Mouse (Mus musculus) monocyte, adult 2 months (primary cell): ENCODE results near the gene Pigo.

Source experiments
- DNase-seq, 2 experiments: peaks; one replicate each; pipeline ENCODE4 v3.0.0; 2022; ENCODE audit warnings: low spot score in 2 of 2, low read depth in 1 of 2

Gene Pigo

DNA sequence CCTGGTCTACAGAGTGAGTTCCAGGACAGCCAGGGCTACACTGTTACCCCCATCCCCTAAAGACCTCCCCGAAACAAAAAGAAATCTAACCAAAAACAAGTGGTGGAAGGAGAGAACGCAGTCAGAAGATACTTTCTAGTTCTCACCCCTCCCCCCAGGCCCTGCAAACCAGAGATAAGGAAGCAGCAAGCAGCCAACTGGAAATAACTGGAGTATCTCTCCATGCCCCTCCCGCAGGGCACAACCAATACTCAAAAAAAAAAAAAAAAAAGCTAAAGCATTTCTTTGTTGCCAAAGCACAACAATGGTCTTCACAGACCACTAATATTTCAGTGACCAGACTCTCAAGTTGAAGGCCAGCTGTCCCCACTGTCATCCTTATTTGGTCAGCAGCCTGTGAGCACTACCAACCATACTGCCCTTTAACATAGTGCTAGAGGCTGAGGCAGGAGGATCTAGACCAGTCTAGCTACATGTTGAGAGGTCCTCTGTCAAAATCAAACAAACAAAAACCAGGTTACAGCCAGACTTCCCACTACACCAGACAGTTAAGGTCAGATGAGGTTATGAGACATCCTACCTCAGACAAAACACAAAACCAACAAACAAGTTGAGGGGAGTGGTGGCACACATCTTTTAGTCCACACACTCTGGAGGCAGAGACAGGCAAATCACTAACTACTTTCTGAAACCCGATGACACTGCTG lies 12.4 kb upstream of the Pigo start:
- no peak for DNase-seq

- no peak for DNase-seq
Observed at GRCm38 (mm10) chr4:43036356-43036755, 10.7 kb upstream of the Pigo start.

DNA sequence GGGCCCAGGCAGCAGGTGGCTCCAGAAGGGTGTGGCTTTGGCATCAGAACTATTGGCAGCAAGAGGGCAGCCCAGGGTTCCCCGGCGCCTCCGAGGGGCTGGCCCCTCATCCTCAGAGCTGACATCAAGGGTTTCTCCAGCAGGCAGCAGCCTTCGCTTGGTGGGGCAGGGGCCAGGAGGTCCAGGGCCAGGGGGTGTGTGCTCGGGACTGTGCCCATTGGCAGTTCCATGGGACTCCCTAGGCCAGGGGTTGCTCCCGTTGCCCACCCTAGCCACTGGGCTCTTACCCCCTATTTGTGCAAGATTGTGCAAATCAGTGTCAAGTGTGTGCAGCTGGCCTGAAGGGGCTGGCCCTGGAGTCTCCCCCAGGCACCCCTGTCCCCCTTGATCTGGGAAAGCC lies 10.2 kb upstream of the Pigo start:
- no peak for DNase-seq

GRCm38 (mm10) chr4:43033481-43033880 lies 7.9 kb upstream of the Pigo start:
- DNase-seq: no peak

DNA sequence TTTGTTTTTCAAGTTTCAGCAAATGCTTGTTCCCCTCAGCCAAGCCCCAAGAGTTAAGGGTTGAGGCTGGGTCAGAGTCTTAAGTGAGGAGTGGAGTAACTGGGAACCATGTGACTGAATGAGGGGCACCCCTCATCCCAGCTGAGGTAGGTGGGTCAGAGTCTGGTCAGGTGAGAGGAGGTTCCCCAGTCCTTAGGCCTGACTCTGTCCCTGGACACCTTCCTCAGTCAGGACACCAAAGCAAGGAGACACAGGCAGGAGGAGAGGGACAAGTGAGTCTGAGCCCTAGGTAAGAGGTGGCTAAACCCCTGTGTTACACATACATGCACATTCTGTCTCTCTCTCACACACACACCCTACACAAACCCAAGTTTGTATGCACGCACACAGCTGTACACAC lies 6.9 kb upstream of the Pigo start:
- DNase-seq: no peak

- DNase-seq: peak; percentile 70
Observed at GRCm38 (mm10) chr4:43031237-43031995, 5.8 kb upstream of the Pigo start, which contains the start of gene Stoml2. Gene Stoml2 (minus strand): TSS chr4:43031710.

- DNase-seq: no peak
Observed at GRCm38 (mm10) chr4:43030780-43031230, 5.2 kb upstream of the Pigo start.

DNA sequence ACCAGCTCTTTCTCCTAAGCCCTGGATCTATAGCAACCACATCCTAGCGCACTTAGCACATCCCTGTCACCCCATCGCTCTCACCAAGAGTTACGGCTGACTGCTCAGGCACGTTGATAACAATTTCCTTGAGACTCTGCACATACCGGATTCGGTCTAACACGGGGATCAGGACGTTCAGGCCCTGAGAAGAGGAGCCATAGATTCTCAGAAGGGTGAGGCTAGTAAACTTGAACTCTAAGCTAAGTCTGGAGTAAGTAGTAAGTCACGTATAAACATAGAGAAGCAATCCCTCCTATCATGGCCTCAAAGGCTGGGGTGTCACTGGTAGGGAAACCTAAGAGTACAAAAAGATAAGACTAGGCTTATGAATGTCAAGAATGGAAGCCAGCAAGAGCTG lies 4.7 kb upstream of the Pigo start:
- no peak for DNase-seq

DNA sequence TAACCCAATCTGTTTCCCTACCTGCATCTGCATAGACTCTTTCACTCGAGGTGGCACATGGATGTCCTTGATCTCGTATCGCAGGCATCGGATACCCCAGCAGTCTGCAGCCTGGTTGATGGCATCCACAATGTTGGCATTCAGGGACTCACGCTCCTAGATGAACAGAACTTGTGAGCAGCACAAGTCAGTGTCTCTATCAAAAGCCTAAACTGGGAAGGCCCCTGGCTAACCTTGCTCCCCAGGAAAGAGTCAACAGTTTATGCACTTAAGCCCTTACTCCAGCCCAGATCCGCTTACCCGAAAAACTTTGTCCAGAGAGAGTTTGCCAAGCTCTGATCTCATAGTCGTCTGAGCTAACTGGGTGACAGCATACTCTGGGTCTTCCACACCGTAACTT lies 4.1 kb upstream of the Pigo start:
- no peak for DNase-seq

- no peak for DNase-seq
Observed at GRCm38 (mm10) chr4:43029121-43029520, 3.5 kb upstream of the Pigo start.

- DNase-seq: no peak
Observed at GRCm38 (mm10) chr4:43024673-43025072, 946 bp downstream of the Pigo start.

- no peak for DNase-seq
Observed at GRCm38 (mm10) chr4:43021341-43021740, 4.3 kb downstream of the Pigo start.

GRCm38 (mm10) chr4:43020876-43021275 lies 4.7 kb downstream of the Pigo start:
- DNase-seq: no peak

DNA sequence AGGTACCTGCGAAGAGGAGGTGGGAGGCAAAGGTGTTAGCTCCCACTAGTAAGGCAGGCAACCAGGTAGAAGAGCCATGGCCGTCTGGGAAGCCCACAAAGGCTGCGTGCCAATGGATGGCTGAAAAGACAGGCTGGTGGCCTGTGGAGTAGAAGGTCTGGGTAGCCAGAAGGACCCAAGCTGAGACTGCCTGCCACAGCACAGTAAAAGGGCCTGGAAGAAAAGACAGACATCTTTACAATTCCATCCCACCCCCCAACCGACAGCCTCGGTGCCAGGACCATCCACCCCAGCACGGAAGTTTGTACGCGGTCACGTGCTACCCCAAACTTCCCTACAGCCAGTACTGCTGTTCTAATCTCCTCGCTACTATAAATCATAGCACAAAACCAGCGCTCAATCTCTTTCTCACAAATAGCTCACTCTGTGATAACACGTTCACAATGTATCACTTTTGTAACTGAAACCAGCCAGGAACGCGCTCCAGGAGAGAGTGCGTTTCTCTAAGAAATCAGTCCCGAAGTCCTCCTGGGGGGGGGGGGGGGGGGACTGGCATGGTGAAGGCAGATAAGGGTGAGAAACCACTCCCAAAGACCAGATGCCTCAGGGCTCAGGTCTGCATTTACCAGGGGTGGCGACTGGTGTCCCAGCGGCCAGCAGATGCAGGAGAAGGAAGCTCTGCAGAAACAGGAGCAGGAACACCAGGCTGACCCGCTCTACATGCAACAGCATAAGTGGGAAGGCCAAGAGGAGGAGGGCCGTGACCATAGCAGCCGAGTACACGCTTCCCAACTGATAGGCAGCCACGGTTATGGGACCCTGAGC lies 5.8 kb downstream of the Pigo start:
- no peak for DNase-seq

GRCm38 (mm10) chr4:43019176-43019575 lies 6.4 kb downstream of the Pigo start:
- DNase-seq: no peak

DNA sequence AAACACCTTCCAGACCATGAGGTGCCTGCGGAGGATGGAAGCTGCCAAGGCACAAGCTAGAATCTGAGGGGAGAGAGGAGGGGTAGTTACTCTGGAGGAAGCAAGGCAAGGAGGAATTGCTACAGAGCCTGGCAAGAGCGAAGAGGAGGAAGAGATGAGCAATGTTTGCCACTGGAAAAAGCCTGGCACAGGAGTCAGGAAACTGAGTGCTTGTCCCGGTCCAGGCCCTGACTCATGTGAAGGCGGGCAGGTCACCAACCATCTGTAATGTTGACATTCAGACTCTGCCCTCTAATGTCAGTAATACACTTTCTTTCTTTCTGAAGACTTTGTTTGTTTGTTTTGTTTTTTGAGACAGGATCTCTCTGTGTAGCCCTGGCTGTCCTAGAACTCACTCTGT lies 7.5 kb downstream of the Pigo start:
- no peak for DNase-seq

- no peak for DNase-seq
Observed at GRCm38 (mm10) chr4:43012091-43012490, 13.5 kb downstream of the Pigo start.

DNA sequence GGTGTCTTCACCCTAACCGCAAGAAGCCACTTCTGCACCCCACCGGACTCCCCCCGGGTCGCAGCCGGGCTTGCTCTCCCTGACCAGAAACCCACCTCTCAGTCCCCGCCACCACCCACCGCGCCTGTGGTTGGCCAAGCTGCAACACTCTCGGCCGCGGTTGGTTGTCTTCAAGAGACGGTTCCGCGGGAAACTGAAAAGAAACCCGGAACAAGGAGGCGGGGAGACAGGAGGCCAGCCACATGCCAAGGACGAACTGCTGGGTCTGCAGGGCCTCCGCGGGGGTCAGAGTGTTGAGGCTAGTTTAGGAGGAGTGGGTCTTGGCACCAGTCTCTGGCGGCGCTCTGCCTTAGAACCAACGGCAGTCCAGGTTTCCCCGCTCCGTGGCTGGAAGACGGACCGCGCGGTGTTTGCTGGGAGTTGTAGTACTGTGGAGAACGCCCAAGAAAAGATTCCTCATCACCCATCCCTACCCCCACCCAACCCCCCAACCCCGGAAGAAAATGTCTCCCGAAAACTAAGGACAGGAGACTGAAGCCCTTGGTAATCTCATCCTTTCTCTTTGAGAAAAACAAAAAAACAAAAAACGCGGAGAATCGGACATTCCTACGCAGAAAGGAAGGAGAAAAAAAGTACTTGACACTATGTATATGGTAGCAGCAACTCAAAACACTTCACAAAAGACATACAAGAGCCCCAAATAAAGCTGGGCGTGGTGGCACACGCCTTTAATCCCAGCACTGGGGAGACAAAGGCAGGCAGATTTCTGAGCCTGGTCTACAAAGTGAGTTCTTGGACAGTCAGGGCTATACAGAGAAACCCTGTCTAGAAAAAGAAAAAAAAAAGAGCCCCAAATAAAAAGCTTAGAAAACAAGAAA lies 15.2 kb downstream of the Pigo start, which contains the start of gene Fancg:
Fancg (minus strand) TSS at position 346 of the 878 bp plus-strand sequence.
- DNase-seq: peak; percentile 36 to 45

DNA sequence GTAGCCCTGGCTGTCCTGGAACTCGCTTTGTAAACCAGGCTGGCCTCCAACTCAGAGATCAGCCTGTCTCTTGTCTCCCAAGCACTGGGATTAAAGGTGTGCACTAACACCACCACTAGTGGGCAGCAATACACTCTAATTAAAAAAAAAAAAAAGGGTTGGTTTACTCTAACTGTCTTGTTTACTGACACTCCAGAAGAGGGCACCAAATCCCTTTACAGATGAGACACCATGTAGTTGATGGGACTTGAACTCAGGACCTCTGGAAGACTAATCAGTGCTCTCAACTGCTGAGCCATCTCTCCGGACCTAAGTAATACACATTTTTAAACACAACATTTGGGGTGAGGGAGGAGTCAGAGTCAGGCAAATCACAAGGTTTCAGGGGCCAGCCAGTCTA lies 19.9 kb downstream of the Pigo start:
- no peak for DNase-seq

- DNase-seq: no peak
Observed at GRCm38 (mm10) chr4:43004951-43005350, 20.7 kb downstream of the Pigo start.
